Mouse (Mus musculus) E14TG2a.4 (cell line): ENCODE measurements around the gene Hnrnph3.

Experiments
- CTCF ChIP-seq: conservative IDR thresholded peaks from 2 replicates; pipeline ENCODE4 v1.5.1; 2014; ENCODE audit warnings: low read length
- POU5F1 ChIP-seq: IDR thresholded peaks from 2 replicates; pipeline ENCODE4 v1.6.1; 2014; ENCODE audit warnings: low read length, borderline replicate concordance

DNA sequence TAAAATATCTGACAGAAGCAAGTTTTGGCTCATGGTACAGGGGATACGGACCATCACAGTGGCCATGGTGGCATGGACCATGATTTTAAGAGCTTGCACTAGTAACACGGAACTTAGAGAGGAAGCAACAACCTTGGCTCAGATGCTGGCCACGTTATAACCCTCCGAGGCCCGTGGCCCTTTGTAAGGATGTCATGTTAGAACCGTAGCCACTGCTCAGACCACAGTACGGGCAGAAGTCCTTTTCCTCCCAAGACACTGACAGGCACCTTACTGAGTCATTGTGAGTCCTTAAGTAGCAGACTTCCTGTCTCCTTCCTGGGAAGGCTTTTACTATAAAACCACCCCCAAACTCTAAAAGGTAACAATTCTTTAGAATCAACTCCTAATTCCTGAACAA is 27.2 kb upstream of the Hnrnph3 start:
- TF ChIP-seq CTCF (no peak), POU5F1 (no peak)
